Mouse (Mus musculus): Measurements from ENCODE around the gene Yif1a.

DNA sequence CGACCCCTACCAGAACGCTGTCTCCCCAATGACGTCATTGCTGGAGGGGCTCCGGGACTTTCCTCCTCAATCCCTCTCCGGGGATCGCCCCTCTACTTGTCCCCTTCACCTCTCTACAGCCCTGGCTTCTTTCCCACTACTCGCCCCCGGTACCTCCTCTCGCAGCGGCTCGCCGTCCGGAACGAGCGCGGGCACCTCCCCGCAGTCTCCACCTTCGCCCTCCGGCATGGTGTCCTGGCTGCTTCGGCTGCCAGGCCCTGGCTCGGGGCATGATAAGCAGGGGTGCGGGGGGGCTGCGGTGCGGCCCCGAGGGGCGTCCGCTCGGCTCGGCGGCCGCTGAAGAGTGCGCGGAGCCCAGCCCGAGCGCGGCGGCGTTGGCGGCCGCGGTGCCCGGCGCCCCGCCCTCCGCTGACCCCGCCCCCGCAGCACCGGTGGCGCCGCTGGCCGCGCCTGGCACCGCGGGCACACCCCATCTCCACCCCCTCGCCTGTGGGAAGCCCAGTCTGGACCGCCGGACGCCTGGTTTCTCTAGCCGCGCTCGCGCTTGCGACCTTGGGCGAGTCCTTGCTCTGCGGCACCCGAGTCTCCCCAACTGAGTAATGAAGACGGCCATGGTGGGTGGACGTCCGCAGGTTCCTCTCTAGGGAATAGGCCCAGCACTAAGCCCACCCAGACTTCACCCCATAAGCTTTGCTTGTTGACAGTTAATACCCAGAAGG is 3.0 kb upstream of the Yif1a start, which contains the start of gene Tmem151a:
- no peak for TF ChIP-seq POLR2A (IDR thresholded peaks at IDR 0.05; ENCODE audit: low read depth, low read length)
- no peak for TF ChIP-seq CTCF (IDR thresholded peaks at IDR 0.05; ENCODE audit: borderline replicate concordance, insufficient read depth, low read length)

Data from embryonic fibroblast, embryonic 13.5 days (primary cell).